Comparison of ENCODE assay signal across 9 mouse cellular contexts in genomic region chr5:31291361-31291688, GRCm38 (mm10). TPM values are rescaled to one million over a fixed set of nuclear protein-coding genes. Genes with fewer than 3 reads are reported as not detected.
DNase-seq lines count a peak whose midpoint lies in the region; ATAC-seq and TF ChIP-seq lines count a peak whose summit lies in the region.
"Had no signal": no experiment of that assay in that cellular context is flagged by ENCODE, and none has a peak within 500 bp of the region (broad histone marks: within the 10 kb centered on the region; RNA-seq: fewer than 3 reads in every experiment).

No protein-coding gene starts in this region.

- TF ChIP-seq CTCF in E14TG2a.4 (conservative IDR thresholded peaks at IDR 0.05; ENCODE audit: low read length): no peak
- TF ChIP-seq CTCF in liver, postnatal 0 days (IDR thresholded peaks at IDR 0.05; ENCODE audit: low read depth): no peak

- H3K9me3 ChIP-seq in heart, embryonic 11.5 days (replicated peaks; ENCODE audit: control insufficient read depth, low read length): no peaks in the 10 kb centered on the region
- no peaks in the 10 kb centered on the region for H3K9me3 ChIP-seq in E14TG2a.4 (ENCODE audit: low read length)
- H3K9me3 ChIP-seq in forebrain, embryonic 15.5 days: no peaks in the 10 kb centered on the region
- no peaks in the 10 kb centered on the region for H3K9me3 ChIP-seq in liver, postnatal 0 days (ENCODE audit: low read length)

- peaks cover 8% of the 10 kb centered on the region; the same call in 1 of the 2 replicates for H3K36me3 ChIP-seq in heart, embryonic 11.5 days (ENCODE audit: control insufficient read depth, insufficient read depth, low read length)
- H3K36me3 ChIP-seq in E14TG2a.4 (ENCODE audit: insufficient read depth, low read length): peaks cover 22% of the 10 kb centered on the region
- H3K36me3 ChIP-seq in forebrain, embryonic 15.5 days: peaks cover 14% of the 10 kb centered on the region
- H3K36me3 ChIP-seq in liver, postnatal 0 days (replicated peaks; ENCODE audit: insufficient read depth, low read length): no peaks in the 10 kb centered on the region

- peak overlapping the region; percentile 79 for H3K4me2 ChIP-seq in heart, embryonic 11.5 days
- peak overlapping the region; percentile 80 for H3K4me2 ChIP-seq in forebrain, embryonic 15.5 days (replicated peaks)
- H3K4me2 ChIP-seq in liver, postnatal 0 days (ENCODE audit: low read depth, low read length): peak overlapping the region; percentile 89

- DNase-seq in heart, postnatal 4 days: no peak
- no peak for DNase-seq in liver, postnatal 0 days
- DNase-seq in spleen, postnatal 36 days (ENCODE audit: low spot score in 2 of 2): no peak
- no peak for DNase-seq in urinary bladder, postnatal 14 days (ENCODE audit: low spot score)
- DNase-seq in kidney, postnatal 36 days: no peak

- peak overlapping the region; percentile 82 for H3K27ac ChIP-seq in heart, embryonic 11.5 days (ENCODE audit: low read depth, low read length)
- H3K27ac ChIP-seq in forebrain, embryonic 15.5 days (replicated peaks): peak overlapping the region; percentile 88
- H3K27ac ChIP-seq in liver, postnatal 0 days (ENCODE audit: low read depth): peak overlapping the region; percentile 79

- 5% methylated on average over 9 of the region's 9 CpGs for WGBS in heart, embryonic 11.5 days (ENCODE audit: insufficient replicate concordance)
- WGBS in forebrain, embryonic 15.5 days: 4% methylated on average over 9 of the region's 9 CpGs
- WGBS in liver, postnatal 0 days (ENCODE audit: insufficient replicate concordance): 3% methylated on average over 9 of the region's 9 CpGs

- H3K4me1 ChIP-seq in heart, embryonic 11.5 days (ENCODE audit: control insufficient read depth, insufficient read depth, low read length): peaks cover 9% of the 10 kb centered on the region; the same call in 1 of the 2 replicates
- H3K4me1 ChIP-seq in E14TG2a.4 (replicated peaks; ENCODE audit: low read depth, low read length): peaks cover 35% of the 10 kb centered on the region
- H3K4me1 ChIP-seq in forebrain, embryonic 15.5 days: peaks cover 34% of the 10 kb centered on the region
- peaks cover 26% of the 10 kb centered on the region for H3K4me1 ChIP-seq in liver, postnatal 0 days (ENCODE audit: insufficient read depth)

- H3K27me3 ChIP-seq in heart, embryonic 11.5 days (ENCODE audit: control insufficient read depth, insufficient read depth, low read length): no peaks in the 10 kb centered on the region
- H3K27me3 ChIP-seq in E14TG2a.4 (ENCODE audit: insufficient read depth, low read length): peaks cover 28% of the 10 kb centered on the region
- H3K27me3 ChIP-seq in forebrain, embryonic 15.5 days: no peaks in the 10 kb centered on the region
- H3K27me3 ChIP-seq in liver, postnatal 0 days (ENCODE audit: insufficient read depth, low read length): peaks cover 4% of the 10 kb centered on the region; the same call in 1 of the 2 replicates

- TF ChIP-seq EP300 in liver, postnatal 0 days (IDR thresholded peaks at IDR 0.05; ENCODE audit: low read depth): no peak

- H3K4me3 ChIP-seq in heart, embryonic 11.5 days (ENCODE audit: low read depth, low read length): peak overlapping the region; percentile 53
- peak overlapping the region; percentile 79 for H3K4me3 ChIP-seq in E14TG2a.4 (replicated peaks; ENCODE audit: low read length)
- H3K4me3 ChIP-seq in forebrain, embryonic 15.5 days: peak overlapping the region; percentile 60
- peak overlapping the region; percentile 59 for H3K4me3 ChIP-seq in liver, postnatal 0 days (ENCODE audit: low read depth, low read length)

- peak overlapping the region; percentile 77 for H3K9ac ChIP-seq in heart, embryonic 11.5 days (ENCODE audit: low read depth, low read length)
- H3K9ac ChIP-seq in forebrain, embryonic 15.5 days (replicated peaks): peak overlapping the region; percentile 52
- H3K9ac ChIP-seq in liver, postnatal 0 days (replicated peaks): peak overlapping the region; percentile 49

- ATAC-seq in heart, embryonic 11.5 days (replicated peaks; ENCODE audit: insufficient number of reproducible peaks, low FRiP score, low TSS enrichment): no peak
- no peak; the same call in 1 of the 2 replicates for ATAC-seq in forebrain, embryonic 15.5 days (replicated peaks)
- ATAC-seq in liver, postnatal 0 days: no peak; the same call in 1 of the 2 replicates

RNA-seq across cellular contexts. Expression of gene Ift172, which starts 0.4 kb away (rescaled TPM):
- 22.7 and 30.7 TPM in 2 replicates for polyA plus RNA-seq in heart, embryonic 11.5 days (2014; fragmentation: Nextera tagmentation; extraction: Ambion mirVana)
- 10 to 100 TPM; 27.1 to 38.4 TPM for total RNA-seq in heart, postnatal 4 days (2021)
- 36.0 and 38.0 TPM in 2 replicates for polyA plus RNA-seq in forebrain, embryonic 15.5 days (2015; fragmentation: Nextera tagmentation; extraction: Ambion mirVana)
- polyA plus RNA-seq in liver, postnatal 0 days (2015; fragmentation: Nextera tagmentation; extraction: Ambion mirVana): 2.3 and 2.7 TPM in 2 replicates

RNA-seq across cellular contexts. Expression of gene Fndc4, which starts 4.6 kb away (rescaled TPM):
- polyA plus RNA-seq in heart, embryonic 11.5 days (2014; fragmentation: Nextera tagmentation; extraction: Ambion mirVana): 22.3 and 28.5 TPM in 2 replicates
- 1 to 10 TPM; 6.6 to 7.8 TPM for total RNA-seq in heart, postnatal 4 days (2021)
- 89.2 and 90.3 TPM in 2 replicates for polyA plus RNA-seq in forebrain, embryonic 15.5 days (2015; fragmentation: Nextera tagmentation; extraction: Ambion mirVana)
- polyA plus RNA-seq in liver, postnatal 0 days (2015; fragmentation: Nextera tagmentation; extraction: Ambion mirVana): 4.4 and 5.4 TPM in 2 replicates
- total RNA-seq: neutrophil, adult 5-6 weeks had no signal

RNA-seq across cellular contexts. Expression of gene Gckr, which starts 5.9 kb away (rescaled TPM):
- 0.51 and 0.60 TPM in 2 replicates for polyA plus RNA-seq in heart, embryonic 11.5 days (2014; fragmentation: Nextera tagmentation; extraction: Ambion mirVana)
- not detected for total RNA-seq in heart, postnatal 4 days (2021)
- polyA plus RNA-seq in forebrain, embryonic 15.5 days (2015; fragmentation: Nextera tagmentation; extraction: Ambion mirVana): 0.27 and 0.45 TPM in 2 replicates
- 53.7 and 63.1 TPM in 2 replicates for polyA plus RNA-seq in liver, postnatal 0 days (2015; fragmentation: Nextera tagmentation; extraction: Ambion mirVana)
- total RNA-seq: neutrophil, adult 5-6 weeks had no signal

RNA-seq across cellular contexts. Expression of gene Krtcap3, which starts 39.8 kb away (rescaled TPM):
- polyA plus RNA-seq in heart, embryonic 11.5 days (2014; fragmentation: Nextera tagmentation; extraction: Ambion mirVana): 7.1 and 7.7 TPM in 2 replicates
- 1 to 10 TPM; 2.4 to 3.1 TPM for total RNA-seq in heart, postnatal 4 days (2021)
- 1.7 and 2.4 TPM in 2 replicates for polyA plus RNA-seq in forebrain, embryonic 15.5 days (2015; fragmentation: Nextera tagmentation; extraction: Ambion mirVana)
- 6.5 and 7.5 TPM in 2 replicates for polyA plus RNA-seq in liver, postnatal 0 days (2015; fragmentation: Nextera tagmentation; extraction: Ambion mirVana)

RNA-seq across cellular contexts. Expression of gene Gm9970, which starts 50.3 kb away (rescaled TPM):
- 0.53 and 0.59 TPM in 2 replicates for polyA plus RNA-seq in heart, embryonic 11.5 days (2014; fragmentation: Nextera tagmentation; extraction: Ambion mirVana)
- not detected for total RNA-seq in heart, postnatal 4 days (2021)
- 0.34 TPM in 1 of 2 replicates, not detected in the other for polyA plus RNA-seq in forebrain, embryonic 15.5 days (2015; fragmentation: Nextera tagmentation; extraction: Ambion mirVana)
- 0.28 TPM in 1 of 2 replicates, not detected in the other for polyA plus RNA-seq in liver, postnatal 0 days (2015; fragmentation: Nextera tagmentation; extraction: Ambion mirVana)
- total RNA-seq: neutrophil, adult 5-6 weeks had no signal

Comparison
In these comparisons a context has a peak if more than half of its experiments do, and no peak if none do; other contexts are left out.
1. RNA of gene Gckr, which starts 5.9 kb away (polyA plus RNA-seq): 53.7 to 63.1 TPM in liver, postnatal 0 days; 0.51 to 0.60 TPM in heart, embryonic 11.5 days and 0.27 to 0.45 TPM in forebrain, embryonic 15.5 days; every median in the first group is over 10 times any median in the second.
2. Peak in every context shown above with its lines, with median percentiles within 50 percentile points of each other: H3K27ac ChIP-seq, H3K4me2 ChIP-seq, H3K4me3 ChIP-seq and H3K9ac ChIP-seq.